Mouse (Mus musculus): ENCODE results near the gene Hnf1b.

Gene Hnf1b

DNA sequence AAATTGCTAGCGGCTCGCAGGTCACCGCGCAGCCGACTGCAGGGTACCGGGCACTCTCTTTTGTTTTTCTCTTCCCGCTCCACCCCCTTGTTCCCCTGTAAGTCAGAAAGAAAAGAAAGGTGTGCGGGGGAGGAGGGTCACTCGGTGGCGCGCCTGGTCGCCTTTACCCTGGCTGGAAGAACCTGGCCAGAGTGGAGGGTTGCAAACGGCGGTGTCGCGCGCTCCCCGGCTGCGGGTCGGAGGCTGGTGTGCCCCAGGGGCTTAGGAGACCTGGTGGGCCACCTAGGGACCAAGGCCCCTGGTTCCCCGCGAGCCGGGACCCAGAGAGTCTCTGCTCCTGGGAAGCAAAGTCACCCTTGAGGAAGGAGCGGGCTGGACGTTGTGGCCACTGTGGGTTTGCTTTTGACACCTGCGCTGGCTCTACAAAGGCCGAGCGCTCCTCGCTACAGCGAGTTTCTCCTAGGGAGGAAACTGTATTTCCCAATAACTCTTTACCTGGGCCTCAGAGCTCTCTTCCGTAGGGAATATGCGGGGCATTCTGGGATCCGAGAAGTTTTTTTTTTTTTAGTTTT, 3.4 kb downstream of the Hnf1b start:
- no peak for DNase-seq

DNA sequence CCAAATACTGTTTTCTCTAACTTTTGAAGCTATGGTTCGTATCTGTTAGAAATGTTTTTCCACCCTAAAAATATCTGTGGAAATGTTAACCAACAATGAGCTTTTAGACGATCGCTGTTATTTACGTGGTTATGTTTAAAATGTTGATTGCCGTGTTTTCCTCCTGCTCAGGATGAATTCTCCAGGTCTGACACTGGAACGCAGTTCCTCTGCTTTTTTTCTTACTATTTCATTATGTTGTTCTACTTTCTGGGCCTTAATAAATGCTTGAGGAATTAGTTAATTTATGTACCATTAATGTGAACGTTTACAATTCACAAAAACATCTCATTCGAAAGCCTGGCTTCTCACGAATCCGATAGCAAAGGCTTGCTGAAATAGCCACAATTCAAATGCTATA, 4.2 kb downstream of the Hnf1b start:
- DNase-seq: no peak

DNA sequence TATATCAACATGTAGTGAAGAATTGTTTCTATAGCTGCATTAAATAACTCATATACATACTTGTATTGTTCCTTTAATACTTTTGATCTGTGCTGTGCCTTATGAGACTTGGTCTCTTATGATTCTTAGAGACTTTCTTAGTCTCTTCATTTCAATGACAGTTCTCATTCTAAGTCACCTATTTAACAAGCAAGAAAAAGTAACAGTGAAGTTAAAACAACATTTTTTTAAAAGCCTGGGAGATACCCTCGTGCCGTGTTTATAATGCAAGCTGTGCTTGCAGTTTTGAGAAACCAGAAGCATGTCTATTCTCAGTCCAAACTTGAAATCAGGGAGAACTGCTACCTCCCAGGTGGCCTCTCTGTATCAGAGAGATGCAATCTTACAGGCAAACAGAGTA, 4.8 kb downstream of the Hnf1b start:
- DNase-seq: no peak

DNA sequence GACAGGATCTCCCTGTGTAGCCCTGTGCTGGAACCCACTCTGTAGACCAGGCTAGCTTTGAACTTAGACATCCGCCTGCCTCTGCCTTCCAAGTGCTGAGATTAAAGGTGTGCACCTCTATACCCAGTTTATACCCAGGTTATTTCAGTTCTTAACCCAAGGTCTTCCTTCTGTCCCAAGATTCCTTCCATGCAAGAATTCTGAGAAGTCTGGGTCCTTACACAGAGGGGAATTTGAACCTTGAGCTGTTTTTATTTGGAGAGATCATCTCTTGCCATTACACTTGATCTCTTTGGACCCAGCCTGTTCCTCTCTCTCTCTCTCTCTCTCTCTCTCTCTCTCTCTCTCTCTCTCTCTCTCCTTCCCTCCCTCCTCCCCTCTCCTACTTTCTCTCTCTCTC, 7.4 kb downstream of the Hnf1b start:
- DNase-seq: no peak

DNA sequence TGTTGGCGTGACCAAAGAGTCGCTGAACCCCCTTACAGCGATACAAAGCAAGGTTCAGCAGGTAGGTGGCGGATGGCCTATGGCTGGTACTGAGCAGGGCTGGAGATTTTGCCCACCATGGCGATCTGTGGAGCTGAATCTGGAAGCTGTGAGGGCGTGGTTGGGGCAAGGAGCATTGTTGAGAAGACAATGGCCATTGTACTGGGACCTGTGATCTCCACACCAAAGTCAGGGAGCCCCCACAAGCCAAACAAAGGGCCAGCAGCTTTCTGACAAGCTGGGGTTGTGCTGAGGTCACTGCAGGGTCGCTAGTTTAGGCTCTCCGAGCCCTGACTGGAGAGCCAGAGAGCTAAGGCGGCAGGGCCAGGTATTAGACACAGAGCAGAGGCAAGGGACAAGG, 15.4 kb downstream of the Hnf1b start:
- no peak for DNase-seq

DNA sequence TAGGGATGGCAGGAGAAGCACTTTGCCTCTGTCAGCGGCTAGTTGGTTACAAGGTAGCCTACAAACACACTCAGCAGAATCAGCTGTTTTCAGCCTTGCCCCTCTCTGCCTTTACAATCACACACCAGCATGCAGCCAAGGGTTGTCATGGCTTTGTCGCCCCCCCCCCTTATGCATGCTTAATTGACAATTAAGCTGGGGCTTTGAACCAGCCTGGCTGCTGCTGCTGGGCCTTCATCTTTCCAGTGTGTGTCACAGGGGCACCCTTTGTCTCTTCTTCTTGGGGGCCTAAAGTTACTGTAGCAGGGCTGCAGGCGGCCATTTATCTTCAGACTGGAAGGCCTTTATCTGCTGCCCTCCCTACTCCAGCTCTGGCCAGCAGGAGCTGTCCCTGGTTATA, 17.7 kb downstream of the Hnf1b start:
- DNase-seq: no peak

DNA sequence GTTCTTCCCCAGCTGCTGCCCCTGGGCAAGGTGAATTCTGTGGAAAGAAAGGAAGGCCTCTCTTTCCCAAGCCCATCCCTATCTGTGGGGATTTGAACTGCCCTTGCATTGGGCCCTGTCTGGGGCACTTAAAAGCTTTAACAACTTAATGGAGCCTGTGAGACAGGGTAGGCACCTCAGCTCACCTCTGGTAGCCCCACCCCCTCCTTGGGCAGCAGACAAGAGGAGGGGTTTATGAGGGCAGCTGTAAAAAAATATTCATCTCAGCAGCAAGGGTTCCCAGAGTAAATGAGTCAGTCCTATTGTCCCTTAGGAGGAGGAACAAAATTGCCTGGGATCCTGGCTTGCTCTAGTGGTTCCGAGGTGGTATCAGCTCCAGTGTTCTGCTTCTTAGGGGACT, 19.3 kb downstream of the Hnf1b start:
- no peak for DNase-seq

DNA sequence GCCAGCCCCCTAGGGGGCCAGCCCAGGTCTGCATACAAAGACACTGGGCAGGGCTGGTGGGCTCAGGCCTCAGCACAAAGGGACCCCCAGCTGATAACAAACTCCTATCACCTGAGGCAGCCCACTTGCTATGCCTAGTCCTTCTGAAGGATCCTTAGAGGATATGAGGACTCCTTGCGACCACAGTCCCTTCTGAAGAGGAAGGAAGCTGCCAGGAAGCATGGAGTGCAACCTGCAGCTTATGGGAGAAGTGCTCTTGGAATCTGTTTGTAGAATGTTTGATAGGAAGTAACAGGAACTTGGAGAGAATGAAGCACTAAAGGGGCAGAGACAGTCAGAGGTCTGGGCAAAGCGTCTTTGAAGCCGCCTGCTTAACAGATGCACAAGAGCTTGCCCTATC, 19.8 kb downstream of the Hnf1b start:
- DNase-seq: no peak

DNA sequence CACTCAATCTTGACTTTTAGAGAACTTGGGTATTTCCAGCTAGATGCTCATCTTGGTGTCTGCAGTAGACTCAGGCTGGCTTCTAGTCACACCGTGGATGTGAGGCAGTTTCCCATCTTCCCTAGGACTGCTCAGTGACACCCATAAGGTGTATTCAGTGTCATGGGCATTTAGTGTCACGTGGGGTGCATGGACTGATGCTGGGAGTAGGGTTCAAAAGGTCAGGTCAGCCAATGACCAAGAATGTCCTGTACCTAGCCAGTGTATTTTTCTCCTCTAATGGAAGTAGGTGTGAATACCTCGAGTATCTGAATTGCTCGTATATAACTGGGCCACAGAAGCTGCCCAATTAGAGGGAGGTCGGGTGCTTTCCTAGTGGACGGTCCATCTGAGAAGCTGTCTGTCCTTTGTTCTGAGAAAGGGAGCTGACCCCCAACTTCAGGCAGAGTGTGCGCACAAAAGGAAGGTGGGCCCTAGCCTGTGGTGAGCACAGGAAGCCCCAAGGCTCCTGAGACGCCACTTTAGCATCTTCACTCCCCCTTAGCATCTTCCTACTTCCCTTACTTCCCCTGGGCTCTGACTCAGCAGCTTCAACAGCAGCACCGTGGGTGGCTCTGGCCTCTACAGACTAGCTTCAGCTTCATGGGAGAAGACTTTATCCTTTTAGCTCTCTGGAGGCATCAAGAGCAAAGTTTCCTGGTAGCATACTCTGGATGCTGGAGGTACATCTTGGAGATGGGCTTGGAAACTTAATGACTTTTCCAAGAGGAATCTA, 22.1 kb downstream of the Hnf1b start:
- DNase-seq: peak; percentile 43

DNA sequence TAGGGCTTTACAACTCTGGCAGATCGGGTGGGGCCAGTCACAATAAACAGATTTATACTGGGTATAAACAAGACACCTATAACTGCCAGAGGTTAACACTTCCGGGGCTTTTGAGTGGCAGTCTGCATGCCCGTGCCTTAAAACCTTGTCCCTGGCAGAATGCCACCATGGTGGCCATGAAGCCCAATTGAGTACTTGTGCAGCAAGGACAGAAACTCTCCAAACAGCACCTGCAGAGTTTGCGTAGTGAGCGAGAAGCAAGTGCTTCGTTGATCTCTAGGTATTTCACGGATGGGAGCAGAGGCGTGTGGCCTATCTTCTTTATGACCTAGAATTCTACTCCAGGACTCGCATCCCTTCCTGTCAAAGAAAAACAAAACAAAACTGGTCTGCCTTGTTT, 23.6 kb downstream of the Hnf1b start:
- no peak for DNase-seq

DNA sequence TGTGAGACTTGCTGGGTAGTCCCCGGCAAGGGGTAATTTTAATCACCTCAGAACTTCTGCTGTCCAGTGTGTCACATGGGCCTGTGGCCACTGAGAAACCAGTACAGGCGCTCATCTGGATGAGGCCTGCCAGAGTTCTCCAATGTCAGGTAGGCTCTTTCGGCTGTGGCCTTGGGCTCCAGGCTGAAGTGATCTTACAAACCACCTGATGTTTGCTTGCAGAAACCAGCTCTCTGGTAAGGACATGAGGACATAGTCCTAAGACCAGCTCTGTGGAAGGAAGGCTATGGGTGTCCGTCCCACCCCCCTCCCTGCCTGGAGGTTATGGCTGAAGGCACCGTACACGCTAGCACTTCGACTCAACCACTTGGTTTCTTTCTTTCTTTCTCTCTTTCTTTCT, 26.8 kb downstream of the Hnf1b start:
- no peak for DNase-seq

DNA sequence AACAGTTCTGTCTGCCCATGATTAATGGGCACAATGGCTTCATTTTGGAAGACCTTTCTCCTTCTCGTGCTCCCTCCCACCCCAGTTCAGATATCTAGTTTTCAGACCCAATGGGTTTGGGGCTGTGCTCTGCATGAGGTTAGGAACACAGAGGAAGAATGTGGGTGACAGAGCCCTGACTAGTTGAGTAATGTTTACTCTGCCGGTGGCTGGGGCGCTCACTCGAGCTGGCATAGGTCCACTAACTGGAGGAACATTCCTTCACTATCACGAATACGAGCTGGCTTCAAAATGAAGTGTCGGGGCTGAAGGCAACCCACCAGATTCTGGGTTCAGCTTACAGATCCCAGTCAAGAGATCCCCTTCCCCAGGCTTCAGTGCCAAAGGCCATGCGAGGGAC, 27.9 kb downstream of the Hnf1b start:
- DNase-seq: no peak

DNA sequence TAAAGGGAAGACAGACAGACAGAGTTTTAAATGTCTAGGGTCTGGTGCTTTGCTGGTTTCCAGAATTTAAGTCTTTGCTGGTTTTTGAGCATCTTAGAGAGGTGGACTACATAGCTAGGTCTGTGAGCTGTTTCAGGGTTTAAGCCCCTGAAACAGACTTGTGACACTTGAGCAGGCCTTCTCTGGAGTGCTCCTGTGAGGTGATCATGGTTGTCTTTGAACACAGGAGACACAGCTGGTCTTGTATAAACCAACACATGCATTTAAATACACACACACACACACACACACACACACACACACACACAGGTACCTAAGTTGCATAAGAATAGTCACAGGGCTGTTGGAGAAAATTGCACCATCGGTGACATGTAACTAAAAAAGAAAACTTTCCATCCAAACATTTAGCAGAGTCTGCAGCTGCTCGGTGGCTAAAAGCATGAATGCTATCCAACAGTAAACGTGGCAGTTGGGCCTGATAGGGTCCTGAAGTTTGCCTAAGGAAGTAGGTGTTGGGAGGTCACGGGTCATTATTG, 28.6 kb downstream of the Hnf1b start:
- no peak for DNase-seq

DNA sequence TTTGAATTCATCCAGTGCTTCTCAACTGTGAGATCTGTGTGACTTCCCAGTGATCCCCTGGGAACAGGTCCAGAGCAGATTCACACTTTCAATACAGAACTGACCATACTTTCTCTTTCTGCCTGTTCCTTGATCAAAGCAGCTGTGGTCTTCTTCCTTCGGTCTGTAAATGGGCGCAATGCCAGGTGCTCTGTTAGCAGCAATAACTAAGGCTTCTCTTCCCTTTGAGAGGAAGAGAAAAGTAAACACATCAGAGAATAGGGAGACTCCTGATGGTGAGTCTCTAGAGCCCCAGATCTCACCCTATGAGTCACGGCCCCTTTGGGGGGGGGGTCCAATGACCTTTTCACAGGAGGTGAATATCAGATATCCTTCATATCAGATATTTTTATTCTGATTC, 29.3 kb downstream of the Hnf1b start:
- no peak for DNase-seq

DNA sequence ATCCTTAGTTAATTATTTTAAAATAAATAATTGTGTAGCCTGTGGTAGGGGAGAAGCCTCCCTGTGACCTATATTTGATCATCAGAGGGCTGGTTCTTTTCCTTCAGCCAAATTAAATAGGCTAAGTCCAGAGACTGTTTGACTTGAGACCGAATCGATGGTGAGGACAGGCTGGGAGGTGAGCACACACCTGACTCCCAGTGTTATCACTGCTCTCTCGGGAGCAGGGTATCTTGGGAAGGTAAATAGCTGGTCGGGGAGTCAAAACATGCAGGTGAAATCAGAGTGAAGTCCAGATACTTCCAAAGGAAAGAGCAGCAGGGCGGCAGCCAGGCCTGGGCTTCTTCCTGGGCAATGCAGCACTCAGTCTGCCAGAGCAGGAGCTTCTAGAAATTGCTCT, 31.6 kb downstream of the Hnf1b start:
- no peak for DNase-seq

DNA sequence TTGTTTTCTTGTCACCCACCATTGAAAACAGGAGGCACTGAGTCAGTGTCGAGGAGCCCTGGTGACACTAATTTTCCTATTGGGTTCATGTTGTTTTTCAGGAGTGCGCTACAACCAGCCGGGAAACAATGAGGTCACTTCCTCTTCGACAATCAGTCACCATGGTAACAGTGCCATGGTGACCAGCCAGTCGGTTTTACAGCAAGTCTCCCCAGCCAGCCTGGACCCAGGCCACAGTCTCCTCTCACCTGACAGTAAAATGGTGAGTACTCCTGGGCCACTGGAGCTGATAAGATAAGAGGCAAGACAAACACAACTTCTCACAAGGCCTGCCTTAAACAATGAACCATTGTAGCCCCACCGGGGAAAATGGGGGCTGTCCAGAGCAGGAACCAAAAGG, 32.7 kb downstream of the Hnf1b start:
- no peak for DNase-seq

DNA sequence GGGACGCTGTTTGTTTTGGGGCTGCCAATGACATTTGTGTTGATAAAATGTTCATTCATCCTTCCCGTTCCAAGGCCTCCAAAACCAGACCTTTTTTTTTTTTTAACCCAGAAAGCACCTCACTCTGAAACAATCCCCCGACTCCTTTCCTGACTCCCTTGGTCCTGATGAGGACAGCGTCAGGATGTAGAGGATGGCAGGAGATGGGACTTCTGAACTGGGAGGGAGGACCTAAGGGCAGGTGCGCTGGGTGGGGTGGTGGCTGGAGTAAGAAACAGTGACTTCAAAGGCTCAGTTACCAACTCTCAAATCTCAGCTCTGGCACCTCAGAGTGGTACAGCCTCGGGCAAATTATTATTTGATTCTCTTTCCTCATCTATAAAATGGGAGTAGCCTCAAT, 33.2 kb downstream of the Hnf1b start:
- no peak for DNase-seq

DNA sequence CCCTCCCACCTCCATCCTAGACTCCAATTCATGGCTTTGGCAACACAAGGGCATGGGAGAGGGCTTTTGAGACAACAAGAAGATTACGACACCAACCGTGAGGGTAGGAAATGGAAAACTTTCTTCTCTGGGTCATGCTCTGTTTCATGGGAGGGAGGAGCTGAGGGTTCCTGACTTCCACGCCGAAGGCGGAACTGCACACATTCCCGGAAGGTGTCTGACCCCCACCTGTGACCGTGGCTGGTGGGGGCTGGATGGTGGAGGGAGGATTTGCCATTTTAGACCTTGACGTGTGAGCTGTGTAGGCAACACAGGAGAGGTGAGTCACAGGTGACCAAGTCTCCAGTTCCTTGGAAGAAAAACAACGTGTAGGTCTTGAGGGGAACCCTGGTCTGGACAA, 33.9 kb downstream of the Hnf1b start:
- no peak for DNase-seq

DNA sequence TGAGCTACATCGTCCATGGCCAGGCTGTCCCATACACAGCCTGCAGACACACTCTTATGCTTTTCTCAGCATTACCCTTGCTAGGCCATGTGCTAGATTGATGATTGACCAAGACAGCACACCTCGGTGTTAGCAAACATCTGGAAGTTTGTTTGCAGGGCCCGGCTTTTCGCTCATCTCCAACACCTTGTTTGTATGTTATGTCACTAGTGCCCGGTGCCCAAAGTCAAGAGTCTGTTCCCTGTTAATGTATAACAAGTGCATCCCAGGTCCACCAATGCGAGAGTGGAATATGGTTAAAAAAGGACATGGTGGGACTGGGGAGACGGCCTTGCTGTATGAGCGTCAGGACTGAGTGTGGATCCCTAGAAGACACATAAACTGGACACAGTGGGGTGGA, 35.3 kb downstream of the Hnf1b start:
- no peak for DNase-seq

DNA sequence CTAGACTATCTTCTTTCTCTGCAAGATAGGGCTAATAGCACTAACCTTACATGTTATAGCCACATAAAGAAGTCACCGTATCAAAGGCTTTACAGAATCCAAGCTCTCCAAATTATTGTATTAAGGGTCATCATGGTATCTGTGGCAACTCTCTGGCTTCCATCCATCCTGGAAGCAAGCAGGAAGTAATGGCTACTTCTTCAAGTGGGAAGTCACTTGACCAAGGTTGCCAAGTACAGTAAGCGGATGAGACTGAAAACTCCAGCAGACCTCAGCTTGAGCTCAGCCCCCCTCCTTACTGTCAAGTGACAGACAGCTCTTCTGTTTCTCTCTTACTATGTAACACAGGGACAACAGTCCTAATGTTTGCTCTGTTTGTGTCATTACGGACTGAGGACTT, 36.9 kb downstream of the Hnf1b start:
- no peak for DNase-seq

DNA sequence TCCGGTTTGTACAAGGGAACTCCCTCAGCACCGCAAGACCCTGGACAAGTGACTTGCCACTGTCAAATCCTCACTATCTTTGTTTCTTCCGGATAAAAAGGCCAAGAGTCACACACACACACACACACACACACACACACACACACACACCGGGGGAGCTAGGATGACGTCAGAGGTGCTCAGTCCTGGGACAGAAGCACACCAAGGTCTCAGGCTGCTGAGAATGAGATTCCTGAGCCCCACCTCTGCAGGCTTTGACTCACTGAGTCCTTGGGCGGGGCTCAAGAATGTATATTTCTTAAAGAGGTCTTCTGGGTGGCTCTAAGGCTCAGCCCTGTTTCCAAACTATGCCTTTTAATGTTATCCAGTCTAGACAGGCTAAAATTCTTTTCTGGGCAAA, 41.5 kb downstream of the Hnf1b start:
- no peak for DNase-seq

DNA sequence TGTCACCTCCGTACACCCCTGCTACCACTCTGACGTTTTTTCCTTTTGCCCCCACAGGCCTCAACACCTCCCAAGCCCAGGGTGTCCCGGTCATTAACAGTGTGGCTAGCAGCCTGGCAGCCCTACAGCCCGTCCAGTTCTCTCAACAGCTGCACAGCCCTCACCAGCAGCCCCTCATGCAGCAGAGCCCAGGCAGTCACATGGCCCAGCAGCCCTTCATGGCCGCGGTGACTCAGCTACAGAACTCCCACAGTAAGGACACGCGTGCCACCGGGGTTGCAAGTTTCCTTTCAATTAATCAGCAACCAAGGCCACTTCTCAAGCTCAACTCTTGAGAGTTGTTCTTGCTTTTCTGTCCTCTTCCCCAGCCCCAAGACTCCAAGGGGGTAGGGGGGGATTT, 43.5 kb downstream of the Hnf1b start:
- no peak for DNase-seq

DNA sequence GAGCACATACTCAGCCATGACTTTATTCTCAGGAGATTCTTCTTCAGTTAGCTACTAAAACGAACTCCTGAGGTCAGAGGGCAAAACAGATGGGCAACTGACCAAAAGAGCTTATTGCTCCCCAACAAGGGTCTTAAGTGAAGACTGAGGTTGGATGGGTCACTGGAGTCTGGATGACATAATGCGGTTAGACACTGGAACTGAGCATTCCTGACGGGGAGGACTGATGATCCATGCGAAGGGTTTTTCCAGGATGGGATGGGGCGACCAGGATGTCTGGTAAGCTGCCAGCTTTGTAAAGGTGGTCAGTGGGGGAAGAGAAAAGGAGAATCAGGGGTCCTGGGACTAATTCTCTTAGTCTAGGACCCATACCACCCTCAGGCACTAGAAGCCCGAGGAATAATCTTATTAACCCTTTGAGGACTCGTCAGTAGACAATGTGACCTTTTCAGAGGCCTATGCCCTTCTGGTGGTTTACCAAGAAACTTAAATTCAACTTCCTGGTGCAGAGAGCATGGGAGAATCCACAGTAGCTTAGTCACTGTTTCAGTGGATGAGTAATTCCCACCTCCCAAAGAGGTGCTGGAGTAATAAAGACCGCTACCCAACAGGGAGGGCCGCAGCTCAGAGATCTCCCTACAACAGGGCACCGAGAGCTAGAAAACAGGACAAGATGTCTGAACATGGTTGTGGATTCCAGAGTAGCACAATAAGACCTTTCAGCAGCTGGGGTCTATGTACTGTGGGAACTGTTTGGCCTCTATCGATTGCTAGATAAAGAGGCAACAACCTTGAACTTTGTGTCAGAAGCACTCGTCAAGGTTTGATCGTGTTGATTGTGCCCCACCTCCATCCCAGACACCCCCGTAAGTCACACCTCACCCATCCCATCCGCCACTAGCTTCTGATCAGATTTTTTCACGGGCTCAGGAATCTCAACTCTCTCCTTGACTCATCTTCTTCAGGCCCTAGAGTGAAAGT, 46.9 kb downstream of the Hnf1b start:
- no peak for DNase-seq

DNA sequence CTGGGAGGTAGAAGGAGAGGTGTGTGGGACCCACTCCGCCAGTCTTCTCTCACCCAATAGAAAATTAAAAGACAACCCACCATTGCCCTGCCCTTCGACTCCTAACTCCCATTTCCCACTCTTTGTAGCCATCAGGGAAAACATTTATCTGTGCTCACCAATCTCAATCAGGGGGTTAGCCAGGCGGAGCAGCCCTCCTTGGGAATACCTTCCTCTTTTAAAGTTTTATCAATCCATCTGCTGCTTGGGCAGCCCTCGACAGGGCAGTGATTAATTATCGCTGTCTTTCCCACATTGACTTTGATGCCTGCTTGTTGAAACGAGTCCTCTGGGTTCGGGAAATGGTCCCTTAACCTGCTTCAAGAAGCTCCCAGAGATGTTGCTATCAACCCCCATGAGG, 47.7 kb downstream of the Hnf1b start:
- no peak for DNase-seq
